Mouse (Mus musculus) cortical plate, adult 2 months (tissue): ENCODE measurements at regions not wholly inside any gene's neighbourhood (a gene's known extent, or its start where the extent isn't known, plus 50 kb on each side); places are given as distances from the start of the nearest gene placed in this dataset.

Source experiments
- H3K27ac ChIP-seq: fragments of 200-500 bp; 2 replicates; pipeline ENCODE4 v1.5.1; 2012; ENCODE audit warnings: low read length, control low read depth, inconsistent platforms; ENCODE audit not compliant: insufficient read depth
- H3K4me1 ChIP-seq: fragments of 200-500 bp; 2 replicates; pipeline ENCODE4 v1.6.1; 2011; ENCODE audit warnings: low read length; ENCODE audit not compliant: control insufficient read depth, insufficient read depth
- H3K4me3 ChIP-seq: fragments of 200-500 bp; 2 replicates; pipeline ENCODE4 v1.5.1; 2011; ENCODE audit warnings: mild to moderate bottlenecking, low read length, control low read depth; ENCODE audit not compliant: insufficient read depth
- CTCF ChIP-seq: fragments of 200-500 bp; IDR thresholded peaks from 2 replicates; pipeline ENCODE4 v1.5.1; 2011; ENCODE audit warnings: mild to moderate bottlenecking, control low read depth, low read length; ENCODE audit not compliant: insufficient read depth; ENCODE audit errors: extremely low read depth
- POLR2A ChIP-seq: fragments of 200-500 bp; IDR thresholded peaks from 2 replicates; pipeline ENCODE4 v1.6.1; 2011; ENCODE audit warnings: mild to moderate bottlenecking, low read length, control low read depth; ENCODE audit not compliant: insufficient read depth; ENCODE audit errors: extremely low read depth

GRCm38 (mm10) chr2:172807446-172807845, 132.7 kb downstream of the Bmp7 start:
- Histone ChIP-seq H3K4me1 (no peaks in the 10 kb centered on the region), H3K4me3 (no peak overlapping the region), H3K27ac (no peak overlapping the region)
- TF ChIP-seq POLR2A (no peak), CTCF (no peak)

- Histone ChIP-seq H3K4me3 (no peak overlapping the region), H3K27ac (no peak overlapping the region), H3K4me1 (0 out of 2 replicates have a peak, but pooled peaks cover 2% of the 10 kb centered on the region)
- TF ChIP-seq CTCF (no peak), POLR2A (no peak)
These were observed 130.8 kb downstream of the Bmp7 start for GRCm38 (mm10) chr2:172809306-172809705.

- Histone ChIP-seq H3K27ac (no peak overlapping the region), H3K4me1 (0 out of 2 replicates have a peak, but pooled peaks cover 2% of the 10 kb centered on the region), H3K4me3 (no peak overlapping the region)
- TF ChIP-seq POLR2A, result no peak
- TF ChIP-seq CTCF, result no peak
These were observed 126.8 kb downstream of the Bmp7 start for GRCm38 (mm10) chr2:172813319-172813718.

GRCm38 (mm10) chr2:172813906-172814305, 126.2 kb downstream of the Bmp7 start:
- 0 out of 2 replicates have a peak, but pooled peaks cover 2% of the 10 kb centered on the region for H3K4me1 ChIP-seq
- H3K27ac ChIP-seq, result no peak overlapping the region
- no peak for TF ChIP-seq CTCF
- TF ChIP-seq POLR2A, result no peak
- no peak overlapping the region for H3K4me3 ChIP-seq

GRCm38 (mm10) chr2:172815146-172815545, 125.0 kb downstream of the Bmp7 start:
- TF ChIP-seq CTCF, result no peak
- no peak for TF ChIP-seq POLR2A
- H3K27ac ChIP-seq, result no peak overlapping the region
- 0 out of 2 replicates have a peak, but pooled peaks cover 2% of the 10 kb centered on the region for H3K4me1 ChIP-seq
- H3K4me3 ChIP-seq, result no peak overlapping the region

- Histone ChIP-seq H3K27ac (no peak overlapping the region), H3K4me3 (no peak overlapping the region), H3K4me1 (0 out of 2 replicates have a peak, but pooled peaks cover 2% of the 10 kb centered on the region)
- TF ChIP-seq POLR2A (no peak), CTCF (no peak)
These were observed 122.9 kb downstream of the Bmp7 start for GRCm38 (mm10) chr2:172817058-172817745.
